Mouse (Mus musculus) cerebellum, postnatal 14 days (tissue): ENCODE measurements around the gene Tbxa2r.
A peak's percentile ranks its signal among the peaks of the same experiment; 100 is the strongest.

Experiments used
- DNase-seq, 2 experiments: peaks; one replicate each; pipeline ENCODE4 v3.0.0; 2021; ENCODE audit warnings: mixed read lengths in 2 of 2

The Tbxa2r gene

DNA sequence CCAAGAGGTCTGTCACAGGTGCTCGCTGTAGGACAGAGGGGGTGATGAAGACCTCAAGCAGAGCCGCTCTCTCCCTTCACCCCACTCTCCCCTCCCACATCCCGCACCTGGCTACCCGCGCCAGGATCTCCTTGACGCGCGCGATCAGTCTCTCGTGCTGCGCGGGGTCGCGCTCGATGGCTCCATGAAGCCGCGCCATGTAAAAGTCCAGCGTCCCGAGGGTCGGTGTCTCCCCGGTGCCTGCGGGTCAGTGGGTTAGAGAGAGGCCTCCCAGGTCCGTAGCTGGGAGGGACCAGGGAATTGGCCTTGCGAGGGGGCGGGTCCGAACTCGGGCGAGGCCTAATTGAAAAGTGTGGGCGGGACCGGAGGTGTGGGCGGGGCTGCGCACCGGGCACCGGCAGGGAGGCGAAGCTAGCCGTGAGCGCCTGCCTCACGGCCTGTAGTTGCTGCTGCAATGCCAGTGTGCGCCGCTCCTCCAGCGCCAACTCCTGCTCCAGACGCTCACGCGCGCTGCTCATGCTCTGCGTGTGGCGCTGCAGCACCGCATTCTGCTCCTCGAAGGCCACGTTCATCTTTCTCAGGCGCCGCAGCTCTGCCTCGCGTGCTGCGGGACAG is 18.0 kb downstream of the Tbxa2r start:
- no peak for DNase-seq

DNA sequence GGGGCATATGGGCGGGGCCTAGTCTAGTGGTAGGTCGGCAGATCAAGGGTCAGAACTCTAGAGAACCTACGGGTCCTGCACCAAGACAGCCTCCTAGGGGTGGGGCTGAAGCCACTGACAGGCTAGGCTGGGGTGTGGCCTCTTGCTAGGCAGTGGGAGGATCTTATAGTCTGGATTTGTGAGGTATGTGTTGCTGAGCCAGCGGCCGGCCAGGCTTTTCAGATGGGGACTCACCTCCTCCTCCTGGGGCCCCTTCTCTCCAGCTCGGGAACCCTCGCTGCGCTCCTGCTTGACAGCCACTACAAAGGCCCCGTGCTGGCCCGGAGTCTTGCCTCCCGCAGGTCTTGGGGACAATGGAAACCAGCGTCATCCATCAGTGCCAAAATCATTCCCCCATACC is 20.6 kb downstream of the Tbxa2r start:
- DNase-seq: no peak

DNA sequence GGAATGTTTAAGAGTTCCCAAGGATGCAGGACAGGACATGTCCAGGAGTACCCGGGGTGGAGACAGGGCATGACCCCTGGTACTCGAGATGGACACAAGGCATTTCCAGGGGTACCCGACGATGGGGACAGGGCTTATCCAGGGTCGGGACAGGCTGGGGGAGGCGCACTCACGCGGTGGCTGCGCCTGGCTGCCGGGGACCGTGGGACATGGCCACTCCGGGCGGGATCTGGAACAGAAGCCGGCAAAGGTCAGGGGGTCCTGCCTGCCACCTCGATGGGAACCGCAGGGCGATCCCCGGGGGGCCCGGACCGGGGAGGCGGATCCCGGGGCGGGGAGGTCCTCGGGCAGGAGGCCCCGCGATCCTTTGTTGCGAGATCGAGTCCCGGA is 21.4 kb downstream of the Tbxa2r start:
- DNase-seq: no peak

DNA sequence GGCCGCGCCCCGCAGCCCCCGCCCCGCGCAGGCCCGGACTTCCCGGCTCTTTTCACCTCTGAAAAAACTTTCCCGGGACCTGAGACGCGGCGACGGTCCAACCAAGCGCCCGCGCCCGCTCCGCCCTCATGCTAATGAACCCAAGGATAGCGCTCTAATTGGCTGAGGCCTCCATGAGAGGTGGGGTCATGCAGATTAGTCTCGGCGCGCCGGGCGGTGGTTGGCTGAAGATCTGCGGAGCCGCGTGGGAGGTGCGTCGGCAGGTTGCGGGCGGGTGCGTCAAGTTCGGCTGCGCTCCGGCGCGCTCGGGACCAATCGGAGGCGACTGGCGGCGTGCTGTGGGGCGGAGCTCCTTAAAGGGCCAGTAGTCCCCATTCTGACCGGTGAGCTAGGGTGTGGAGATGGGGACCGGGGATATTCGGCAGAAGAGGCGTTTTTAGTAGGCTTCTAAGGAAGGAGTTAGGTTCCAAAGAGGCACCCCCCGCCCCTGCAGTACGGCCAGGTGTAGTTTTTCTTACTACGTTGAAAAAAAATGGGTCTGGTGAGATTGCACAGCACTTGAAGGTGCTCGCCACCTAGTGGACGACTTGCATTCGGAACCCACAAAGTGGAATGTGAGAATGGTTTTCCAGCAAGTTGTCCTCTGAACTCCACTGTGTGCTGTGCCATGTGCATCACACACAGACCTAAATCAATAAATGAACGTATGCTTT is 22.0 kb downstream of the Tbxa2r start, which contains the start of gene Hmg20b:
Gene Hmg20b, minus strand, starts transcription at position 130 of the 713 bp plus-strand sequence.
- DNase-seq: peak; percentile 100

DNA sequence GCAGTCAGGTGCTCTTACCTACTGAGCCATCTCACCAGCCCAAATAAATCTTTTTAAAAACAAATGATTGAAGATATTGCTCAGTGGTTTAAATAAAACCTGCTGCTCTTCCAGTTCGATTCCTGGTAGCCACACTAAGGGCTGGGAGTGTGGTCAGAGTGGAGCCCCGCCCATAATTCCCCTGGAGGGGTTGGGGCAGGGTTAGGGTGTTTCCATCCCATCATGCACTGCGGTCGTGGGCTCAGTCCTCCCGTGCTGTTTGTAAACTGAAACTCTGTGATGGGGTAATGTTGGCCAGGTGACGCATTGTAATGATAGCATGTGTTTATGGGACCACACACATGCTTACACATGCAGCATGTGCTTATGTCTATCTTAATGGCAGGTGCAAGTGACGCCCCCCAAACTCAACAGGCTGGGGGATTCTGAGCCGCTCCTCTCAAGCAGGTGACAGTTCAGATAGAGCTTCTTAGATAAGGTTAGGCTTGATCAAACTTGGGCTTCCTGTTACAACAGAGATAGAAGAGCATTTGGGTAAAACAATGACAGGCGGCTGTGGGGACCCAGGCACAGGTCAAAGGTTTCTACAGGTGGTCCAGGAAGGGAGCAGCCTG is 23.3 kb downstream of the Tbxa2r start:
- no peak for DNase-seq

DNA sequence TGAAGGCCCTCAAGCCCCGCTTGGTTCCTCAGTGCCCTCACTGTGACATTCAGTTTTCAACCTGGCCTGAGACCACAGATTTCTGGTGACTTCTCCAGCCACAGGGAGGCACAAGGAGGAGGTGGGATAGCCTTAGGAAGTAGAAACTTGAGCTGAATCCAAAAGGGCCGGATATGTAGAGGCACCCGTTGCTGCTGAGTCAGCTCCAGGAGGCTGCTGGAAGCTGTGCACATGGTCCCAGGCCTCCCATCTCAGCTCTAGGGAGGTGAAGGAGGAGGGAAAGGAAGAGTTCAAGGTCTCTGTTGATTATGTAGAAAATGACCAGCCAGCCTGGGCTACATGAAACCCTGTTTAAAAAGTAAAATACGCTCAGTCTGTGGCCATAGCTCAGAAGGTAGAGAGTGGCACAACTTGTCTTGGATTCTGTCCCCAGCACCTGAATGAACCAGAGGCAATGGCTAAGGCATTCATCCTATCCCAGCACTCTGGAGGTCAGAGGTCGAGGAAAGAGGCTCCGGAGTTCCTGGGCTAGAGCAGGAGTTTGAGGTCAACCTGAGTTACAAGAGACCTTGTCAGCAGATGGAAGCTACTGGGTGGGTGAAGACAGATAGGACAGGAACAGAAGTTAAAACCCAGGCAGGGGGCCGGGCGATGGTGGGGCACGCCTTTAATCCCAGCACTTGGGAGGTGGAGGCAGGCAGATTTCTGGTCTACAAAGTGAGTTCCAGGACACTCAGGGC is 26.4 kb downstream of the Tbxa2r start:
- no peak for DNase-seq

DNA sequence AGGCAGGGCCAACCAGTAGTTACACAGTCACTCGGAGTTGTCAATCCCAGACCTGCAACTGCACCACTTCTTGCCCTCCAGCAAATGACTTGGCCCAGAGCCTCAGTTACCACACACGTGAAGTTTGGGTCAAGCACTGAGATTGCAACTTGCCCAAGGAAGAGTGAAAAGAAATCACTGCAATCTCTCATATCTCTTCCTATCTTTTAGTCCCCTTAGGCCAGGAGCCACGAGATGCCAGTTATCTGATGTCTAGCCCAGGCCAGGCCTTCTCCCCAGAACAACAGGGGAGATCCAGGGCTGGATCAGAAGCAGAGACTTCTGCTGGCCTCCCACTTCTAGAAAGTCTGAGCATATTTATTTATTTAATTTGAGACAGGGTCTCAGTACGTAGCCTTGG is 27.0 kb downstream of the Tbxa2r start:
- DNase-seq: no peak

DNA sequence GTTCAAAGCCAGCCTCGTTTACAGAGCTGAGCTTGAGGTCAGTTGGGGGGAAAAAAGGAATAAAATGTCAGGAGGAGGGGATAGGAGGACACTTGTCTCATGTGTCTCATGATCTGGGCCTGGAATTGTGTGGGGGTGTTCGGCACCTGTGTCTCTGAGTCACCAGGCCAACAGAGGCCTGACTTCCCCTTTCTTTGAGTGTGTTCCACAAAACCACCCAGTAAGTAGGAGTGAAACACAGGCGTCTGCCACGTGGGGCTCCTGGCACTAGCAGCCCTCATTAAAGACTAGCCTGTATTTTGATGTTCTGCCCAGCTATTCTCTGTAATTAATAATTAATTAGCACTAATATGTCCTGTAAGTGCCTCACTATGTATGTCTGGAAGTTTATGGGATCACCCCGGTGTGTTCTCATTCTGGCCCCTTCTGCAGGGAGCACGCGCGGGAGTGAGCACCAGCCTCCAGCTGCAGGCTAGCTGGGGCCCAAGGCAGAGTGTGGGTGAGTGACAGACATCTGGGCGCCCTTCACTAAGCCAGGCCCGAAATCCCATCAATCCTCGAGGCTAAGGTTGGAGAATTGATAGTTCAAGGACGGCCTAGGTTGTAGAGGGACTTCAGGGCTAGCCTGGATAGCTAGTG is 27.9 kb downstream of the Tbxa2r start:
- no peak for DNase-seq

DNA sequence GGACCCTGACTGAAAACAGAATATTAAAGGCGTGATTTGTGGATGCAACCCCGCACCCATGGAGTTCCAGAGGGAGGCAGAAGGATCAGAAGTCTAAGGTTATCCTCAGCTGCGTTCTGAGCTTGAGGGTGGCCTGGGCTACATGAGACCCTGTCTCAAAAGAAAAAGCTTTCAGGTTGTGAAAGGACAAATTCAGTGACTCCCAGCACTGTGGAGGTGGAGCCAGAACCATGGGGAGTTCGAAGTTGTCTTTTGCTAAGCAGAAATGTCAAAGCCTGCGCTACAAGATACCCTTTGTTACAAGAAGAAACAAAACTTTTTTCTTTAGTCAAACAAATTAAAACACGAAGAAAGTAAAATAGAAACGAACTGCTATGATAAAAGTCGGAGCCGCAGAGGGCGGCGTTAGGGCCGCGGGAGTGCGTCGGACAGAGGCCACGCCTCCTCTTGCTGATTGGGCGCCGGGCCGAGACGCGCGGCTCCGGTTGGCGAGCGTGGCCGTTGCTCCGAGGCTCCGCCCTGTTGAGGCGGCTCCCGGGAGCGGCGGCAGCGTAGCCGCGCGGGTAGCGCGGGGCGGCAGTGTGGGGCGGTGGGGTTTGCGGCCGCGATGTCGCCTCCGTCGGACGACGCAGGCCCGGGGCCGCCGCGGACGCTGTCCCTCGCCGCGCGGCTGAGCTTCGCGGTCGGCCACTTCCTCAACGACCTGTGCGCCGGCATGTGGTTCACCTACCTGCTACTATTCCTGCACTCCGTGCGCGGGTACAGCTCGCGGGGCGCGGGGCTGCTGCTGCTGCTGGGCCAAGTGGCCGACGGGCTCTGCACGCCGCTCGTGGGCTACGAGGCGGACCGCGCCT is 28.7 kb downstream of the Tbxa2r start, which contains the start of gene Mfsd12:
Gene Mfsd12, plus strand, starts transcription at position 501 of the 854 bp plus-strand sequence.
- DNase-seq: peak; percentile 97

DNA sequence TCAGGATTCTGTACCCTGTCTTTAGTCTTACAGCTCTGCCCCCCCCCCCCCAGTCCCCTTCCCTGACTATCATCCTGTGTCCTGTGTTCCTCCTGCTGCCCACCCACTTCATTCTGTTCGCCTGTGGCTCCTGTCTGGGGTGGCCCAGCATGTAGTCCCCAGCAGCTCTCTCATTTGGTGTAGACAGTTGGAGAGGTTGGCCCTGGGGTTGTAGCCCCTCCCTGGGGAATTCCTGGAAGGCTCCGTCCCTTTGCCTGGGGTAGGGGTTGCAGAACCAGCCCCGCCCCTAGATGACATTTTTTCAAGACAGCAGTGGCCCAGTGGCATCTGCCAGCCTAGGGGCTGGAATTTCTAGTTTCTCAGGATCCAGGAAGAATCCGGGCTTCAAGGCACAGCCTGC is 29.7 kb downstream of the Tbxa2r start:
- DNase-seq: no peak

DNA sequence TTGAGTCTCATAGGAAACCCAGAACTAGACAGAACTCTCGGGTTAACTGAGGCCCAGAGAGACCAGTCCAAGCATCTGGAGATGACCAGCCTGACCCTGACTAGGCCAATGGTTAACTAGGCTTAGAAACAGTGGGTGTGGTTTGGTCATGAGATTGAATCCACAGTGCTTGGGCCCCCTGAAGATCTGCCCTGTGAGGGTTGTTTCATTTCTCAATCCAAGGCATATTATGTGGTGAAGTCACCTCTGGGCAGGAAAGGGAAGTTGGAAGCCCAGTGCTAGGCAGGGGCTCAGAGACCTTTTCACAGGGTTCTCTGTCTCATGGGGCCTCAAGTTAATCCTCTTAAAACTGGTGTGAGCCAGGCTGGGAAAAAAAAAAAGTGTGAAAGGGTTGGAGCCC is 30.3 kb downstream of the Tbxa2r start:
- DNase-seq: no peak

DNA sequence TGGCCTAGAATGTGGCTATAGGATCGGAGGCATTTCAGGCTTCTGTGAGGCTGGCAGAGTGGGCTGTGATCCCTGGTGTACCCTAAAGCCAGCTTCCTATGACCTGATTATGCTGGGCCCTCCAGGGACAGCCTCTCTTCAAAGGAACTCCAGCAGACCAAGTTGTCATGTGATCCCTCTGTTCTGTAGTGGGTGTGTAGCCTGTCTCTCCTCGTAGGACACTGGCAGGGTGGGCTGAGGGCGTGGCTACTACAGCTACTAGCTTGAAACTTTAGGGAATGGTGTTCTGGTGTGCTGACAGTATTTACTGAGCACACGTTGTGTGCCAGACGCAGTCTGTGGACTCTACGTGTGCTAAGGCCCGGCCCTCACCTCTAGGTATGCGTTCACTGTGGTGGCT is 32.2 kb downstream of the Tbxa2r start:
- DNase-seq: no peak

DNA sequence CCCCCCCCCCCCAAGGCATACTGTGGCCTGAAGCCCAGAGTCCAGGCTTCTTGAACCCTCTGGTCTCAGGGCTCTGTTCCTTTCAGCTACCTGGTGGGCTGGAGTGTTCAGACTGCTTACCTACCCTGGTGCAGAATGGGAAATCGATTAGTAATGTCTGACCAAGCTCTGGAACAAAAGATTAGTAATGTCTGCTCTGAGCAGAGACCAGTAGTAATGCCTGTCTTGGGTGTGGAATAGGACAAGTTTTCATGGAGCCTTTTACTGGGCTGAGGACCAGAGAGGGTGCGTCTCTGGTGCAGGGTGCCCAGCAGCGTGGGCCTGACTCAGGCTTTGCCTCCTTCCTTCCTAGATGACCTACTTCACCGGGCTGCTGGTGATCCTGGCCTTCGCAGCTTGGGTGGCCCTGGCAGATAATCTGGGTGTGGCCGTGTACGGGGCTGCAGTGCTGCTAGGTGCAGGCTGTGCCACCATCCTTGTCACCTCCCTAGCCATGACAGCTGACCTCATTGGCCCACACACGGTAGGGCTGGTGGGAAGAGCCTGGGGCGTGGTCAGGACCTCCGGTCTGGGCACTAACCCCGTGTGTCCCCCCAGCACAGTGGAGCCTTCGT is 33.9 kb downstream of the Tbxa2r start:
- DNase-seq: no peak

DNA sequence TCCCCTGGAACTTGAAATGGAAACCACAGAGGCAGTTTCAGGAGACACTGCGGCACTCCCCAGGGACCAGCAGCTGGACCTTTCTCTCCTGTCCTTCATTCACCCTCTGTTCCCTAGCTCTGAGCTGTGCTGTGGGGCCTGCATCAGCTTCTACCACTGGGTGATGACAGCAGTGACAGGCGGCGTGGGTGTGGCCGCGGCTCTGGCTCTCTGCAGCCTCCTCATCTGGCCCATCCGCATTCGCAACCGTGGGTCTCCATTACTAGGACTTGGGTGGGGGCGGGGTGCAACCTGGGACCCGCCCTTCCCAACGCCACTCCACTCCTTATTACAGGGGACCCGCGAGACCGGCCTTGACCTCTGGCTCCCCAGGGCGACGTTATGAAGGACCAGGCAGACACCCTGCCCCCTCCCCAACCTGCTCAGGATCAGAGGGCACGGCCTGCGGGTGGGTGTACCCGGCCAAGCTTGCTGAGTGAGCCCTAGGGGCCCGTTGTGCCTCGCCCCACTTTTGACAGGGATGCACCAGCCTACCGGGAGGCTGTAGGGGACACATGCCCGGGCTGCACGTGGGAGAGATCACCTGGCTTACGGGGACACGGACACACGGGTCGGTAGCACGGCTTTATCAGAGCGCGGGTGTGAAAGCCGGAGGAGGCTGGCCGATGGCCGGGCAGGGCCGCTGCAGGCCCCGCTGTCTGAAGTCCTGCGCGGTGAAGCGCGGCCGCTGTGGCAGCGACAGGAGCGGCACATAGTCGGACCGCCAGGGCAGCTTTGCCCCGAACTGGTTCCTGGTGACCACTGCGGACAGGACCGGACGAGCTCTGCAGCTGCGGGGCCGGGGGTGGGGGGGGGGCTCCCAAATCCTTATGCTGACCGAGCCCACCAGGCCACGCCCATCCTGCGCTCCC is 35.2 kb downstream of the Tbxa2r start:
- DNase-seq: no peak

DNA sequence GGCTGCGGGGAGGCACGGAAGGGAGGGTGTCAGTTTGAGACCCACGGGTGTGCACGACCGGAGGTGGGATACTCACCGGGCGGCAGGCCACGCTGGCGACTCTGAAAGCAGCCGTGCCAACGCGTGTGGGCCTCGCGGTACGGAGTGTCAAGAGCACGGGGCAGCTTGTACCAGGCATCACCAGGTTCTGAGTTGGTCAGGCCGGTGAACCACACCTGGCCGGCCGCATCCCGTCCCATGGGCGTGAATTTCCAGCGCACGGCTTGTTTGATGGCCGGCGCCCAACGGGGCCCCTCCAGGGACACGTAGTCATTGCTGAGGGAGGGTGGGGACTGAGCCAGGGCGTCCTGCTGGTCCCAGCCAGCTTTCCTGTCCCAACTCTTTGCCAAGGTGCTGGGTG is 36.1 kb downstream of the Tbxa2r start:
- no peak for DNase-seq

DNA sequence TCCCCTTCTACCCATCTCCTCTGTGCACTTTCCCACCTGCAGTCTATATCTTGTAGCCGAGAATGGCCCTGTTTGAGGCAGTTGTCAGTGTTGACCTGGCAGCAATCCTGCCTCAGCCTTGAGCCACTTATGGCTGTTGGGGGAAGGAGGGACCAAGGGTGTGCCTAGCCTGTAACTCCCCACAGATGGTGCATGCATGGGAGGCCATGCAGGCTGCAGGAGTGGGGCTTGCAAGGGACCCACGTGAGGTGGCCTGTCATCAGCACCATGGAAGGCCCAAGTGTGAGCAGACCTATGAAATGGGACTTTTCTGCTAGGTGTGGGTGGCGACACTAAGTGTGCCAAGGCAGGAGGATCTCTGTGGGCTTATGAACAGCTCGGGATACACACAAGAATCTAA is 36.5 kb downstream of the Tbxa2r start:
- DNase-seq: no peak

DNA sequence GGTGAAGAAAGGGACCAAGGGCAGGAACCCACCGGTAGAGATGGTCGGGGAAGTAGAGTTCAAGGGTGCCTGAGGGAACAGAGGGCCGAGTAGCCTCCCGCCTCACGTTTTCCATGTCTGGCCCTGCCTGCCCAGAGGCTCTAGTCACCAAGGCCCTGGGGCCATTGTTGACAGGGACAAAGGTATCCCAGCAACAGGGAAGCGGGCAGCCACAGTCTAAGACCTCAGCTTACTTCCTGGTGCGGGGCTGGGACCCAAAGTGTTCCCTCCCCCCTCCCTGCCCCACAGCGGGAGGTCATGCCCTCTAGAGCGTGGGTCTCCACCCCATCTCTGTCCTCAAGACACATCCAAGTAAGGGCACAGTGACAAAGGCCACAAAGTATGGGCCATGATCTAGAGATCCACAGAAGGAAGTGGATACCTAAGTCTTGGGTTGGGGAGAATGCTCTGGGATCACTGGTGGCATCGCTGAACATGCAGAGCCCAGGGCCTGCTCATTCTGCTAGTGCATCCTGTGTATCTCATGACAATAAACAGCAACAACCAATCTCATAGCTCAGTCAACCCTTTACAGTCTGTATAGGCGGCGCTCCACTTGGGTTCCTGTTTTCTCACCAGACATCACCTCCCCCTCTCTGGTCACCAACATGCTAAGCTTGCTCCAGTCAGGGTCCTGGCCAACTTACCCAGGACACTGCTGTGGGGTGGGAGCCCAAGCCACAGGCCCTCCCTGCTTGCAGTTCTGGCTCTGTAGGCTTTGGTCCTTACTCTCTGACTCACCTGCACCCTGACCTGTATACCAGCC is 37.3 kb downstream of the Tbxa2r start, which contains the start of gene 4930404N11Rik:
Gene 4930404N11Rik, minus strand, starts transcription at position 145 of the 805 bp plus-strand sequence.
- no peak for DNase-seq

DNA sequence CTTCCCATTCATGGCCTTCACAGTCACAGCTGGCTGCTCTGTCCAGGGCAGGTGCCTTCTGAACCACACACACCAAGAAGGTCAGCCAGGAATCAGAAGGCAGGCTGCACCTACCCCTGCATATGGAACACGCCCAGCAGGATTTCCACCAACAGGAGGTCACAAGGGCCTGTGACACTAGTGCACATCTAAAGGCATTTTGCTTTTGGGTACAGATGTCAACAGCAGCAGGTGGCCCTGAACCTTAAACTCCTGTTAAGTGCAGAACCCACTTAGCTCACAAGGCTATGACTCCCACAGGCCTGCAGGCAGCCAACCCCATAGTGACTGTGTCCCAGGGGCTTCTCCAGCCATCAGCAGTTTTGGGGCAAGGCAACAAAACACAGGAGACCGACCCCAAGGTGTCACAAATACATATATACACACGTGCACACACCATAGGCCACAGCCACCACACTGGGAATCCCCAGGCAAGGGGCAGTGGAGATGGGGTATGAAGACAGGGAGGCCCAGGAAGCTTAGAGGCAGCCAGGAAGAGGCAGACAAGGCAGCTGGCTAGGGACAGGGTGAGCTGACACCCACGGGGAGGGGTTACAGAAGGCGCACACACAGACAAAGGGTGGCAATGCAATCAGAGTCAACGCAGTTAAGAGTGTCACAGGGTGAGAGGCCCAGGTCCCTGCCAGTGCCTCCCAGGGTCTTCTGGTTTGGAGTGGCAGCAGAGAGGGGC is 38.1 kb downstream of the Tbxa2r start:
- DNase-seq: no peak

DNA sequence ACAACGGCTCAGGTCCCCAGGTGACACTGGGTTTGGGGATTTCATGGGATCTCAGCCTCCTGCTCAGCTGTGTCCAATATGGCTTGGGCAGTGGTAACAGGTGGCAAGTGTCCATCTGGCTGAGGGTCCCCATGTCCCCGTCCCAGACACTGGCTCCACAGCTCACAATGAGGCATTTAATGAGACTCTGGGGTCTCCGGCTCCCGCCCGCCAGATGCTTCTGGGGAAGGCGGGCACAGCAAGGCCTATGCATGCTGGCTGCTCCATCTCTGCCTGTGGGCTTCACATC is 38.6 kb downstream of the Tbxa2r start:
- peak in 1 of 2 experiments; percentile 27 for DNase-seq
